Mouse (Mus musculus): ENCODE measurements at regions not wholly inside any gene's neighbourhood (a gene's known extent, or its start where the extent isn't known, plus 50 kb on each side); places are given as distances from the start of the nearest gene placed in this dataset.

- no peak for ATAC-seq (ENCODE audit: low read depth)
- no peak overlapping the region for H3K27ac ChIP-seq (ENCODE audit: low read depth, low read length)
- no peak overlapping the region for H3K9ac ChIP-seq (replicated peaks; ENCODE audit: low read depth, low read length)
- H3K4me2 ChIP-seq (ENCODE audit: low read depth, low read length) = no peak overlapping the region
- H3K27me3 ChIP-seq (ENCODE audit: control insufficient read depth, insufficient read depth, low read length) = no peaks in the 10 kb centered on the region
- H3K4me3 ChIP-seq (ENCODE audit: low read depth, low read length) = no peak overlapping the region
- 81% methylated on average over 6 of the region's 6 CpGs for WGBS
- H3K9me3 ChIP-seq (ENCODE audit: control insufficient read depth, low read length) = no peaks in the 10 kb centered on the region
- no peaks in the 10 kb centered on the region for H3K4me1 ChIP-seq (ENCODE audit: control insufficient read depth, insufficient read depth, low read length)
- no peaks in the 10 kb centered on the region for H3K36me3 ChIP-seq (ENCODE audit: control insufficient read depth, insufficient read depth, low read length)
These were observed 196.3 kb upstream of the Maf start for GRCm38 (mm10) chr8:115903853-115904420.

GRCm38 (mm10) chr8:115897521-115898178, 190.1 kb upstream of the Maf start:
- H3K36me3 ChIP-seq (ENCODE audit: control insufficient read depth, insufficient read depth, low read length) = no peaks in the 10 kb centered on the region
- H3K4me3 ChIP-seq (ENCODE audit: low read depth, low read length) = no peak overlapping the region
- WGBS = 79% methylated on average over 6 of the region's 6 CpGs
- H3K9me3 ChIP-seq (ENCODE audit: control insufficient read depth, low read length) = no peaks in the 10 kb centered on the region
- no peak overlapping the region for H3K9ac ChIP-seq (replicated peaks; ENCODE audit: low read depth, low read length)
- no peaks in the 10 kb centered on the region for H3K27me3 ChIP-seq (ENCODE audit: control insufficient read depth, insufficient read depth, low read length)
- no peak overlapping the region for H3K4me2 ChIP-seq (ENCODE audit: low read depth, low read length)
- no peak overlapping the region for H3K27ac ChIP-seq (ENCODE audit: low read depth, low read length)
- no peak for ATAC-seq (ENCODE audit: low read depth)
- no peaks in the 10 kb centered on the region for H3K4me1 ChIP-seq (ENCODE audit: control insufficient read depth, insufficient read depth, low read length)

- Histone ChIP-seq H3K9me3 (ENCODE audit: control insufficient read depth, low read length) (no peaks in the 10 kb centered on the region), H3K4me2 (ENCODE audit: low read depth, low read length) (no peak overlapping the region), H3K27me3 (ENCODE audit: control insufficient read depth, insufficient read depth, low read length) (no peaks in the 10 kb centered on the region), H3K4me3 (ENCODE audit: low read depth, low read length) (no peak overlapping the region), H3K36me3 (ENCODE audit: control insufficient read depth, insufficient read depth, low read length) (no peaks in the 10 kb centered on the region), H3K4me1 (ENCODE audit: control insufficient read depth, insufficient read depth, low read length) (no peaks in the 10 kb centered on the region), H3K27ac (ENCODE audit: low read depth, low read length) (no peak overlapping the region), H3K9ac (replicated peaks; ENCODE audit: low read depth, low read length) (no peak overlapping the region)
- ATAC-seq (ENCODE audit: low read depth) = no peak
- WGBS = 96% methylated on average over 4 of the region's 4 CpGs
These were observed 189.5 kb upstream of the Maf start for GRCm38 (mm10) chr8:115897086-115897485.

- Histone ChIP-seq H3K4me1 (ENCODE audit: control insufficient read depth, insufficient read depth, low read length) (no peaks in the 10 kb centered on the region), H3K9me3 (ENCODE audit: control insufficient read depth, low read length) (no peaks in the 10 kb centered on the region), H3K4me2 (ENCODE audit: low read depth, low read length) (no peak overlapping the region), H3K9ac (replicated peaks; ENCODE audit: low read depth, low read length) (no peak overlapping the region), H3K36me3 (ENCODE audit: control insufficient read depth, insufficient read depth, low read length) (no peaks in the 10 kb centered on the region), H3K27me3 (ENCODE audit: control insufficient read depth, insufficient read depth, low read length) (no peaks in the 10 kb centered on the region), H3K4me3 (ENCODE audit: low read depth, low read length) (no peak overlapping the region), H3K27ac (ENCODE audit: low read depth, low read length) (no peak overlapping the region)
- ATAC-seq (ENCODE audit: low read depth) = no peak
- 85% methylated on average over 4 of the region's 4 CpGs for WGBS
These were observed 188.5 kb upstream of the Maf start for GRCm38 (mm10) chr8:115896066-115896465.

GRCm38 (mm10) chr8:115888278-115888677, 180.7 kb upstream of the Maf start:
- no peak overlapping the region for H3K27ac ChIP-seq (ENCODE audit: low read depth, low read length)
- ATAC-seq (ENCODE audit: low read depth) = no peak
- H3K36me3 ChIP-seq (ENCODE audit: control insufficient read depth, insufficient read depth, low read length) = no peaks in the 10 kb centered on the region
- WGBS = 91% methylated on average over 4 of the region's 4 CpGs
- no peak overlapping the region for H3K4me2 ChIP-seq (ENCODE audit: low read depth, low read length)
- H3K9me3 ChIP-seq (ENCODE audit: control insufficient read depth, low read length) = no peaks in the 10 kb centered on the region
- no peaks in the 10 kb centered on the region for H3K27me3 ChIP-seq (ENCODE audit: control insufficient read depth, insufficient read depth, low read length)
- H3K4me3 ChIP-seq (ENCODE audit: low read depth, low read length) = no peak overlapping the region
- H3K4me1 ChIP-seq (ENCODE audit: control insufficient read depth, insufficient read depth, low read length) = no peaks in the 10 kb centered on the region
- no peak overlapping the region for H3K9ac ChIP-seq (replicated peaks; ENCODE audit: low read depth, low read length)

- Histone ChIP-seq H3K36me3 (ENCODE audit: control insufficient read depth, insufficient read depth, low read length) (no peaks in the 10 kb centered on the region), H3K4me1 (ENCODE audit: control insufficient read depth, insufficient read depth, low read length) (no peaks in the 10 kb centered on the region), H3K4me2 (ENCODE audit: low read depth, low read length) (no peak overlapping the region), H3K4me3 (ENCODE audit: low read depth, low read length) (no peak overlapping the region), H3K27me3 (ENCODE audit: control insufficient read depth, insufficient read depth, low read length) (no peaks in the 10 kb centered on the region), H3K9me3 (ENCODE audit: control insufficient read depth, low read length) (no peaks in the 10 kb centered on the region), H3K27ac (ENCODE audit: low read depth, low read length) (no peak overlapping the region), H3K9ac (replicated peaks; ENCODE audit: low read depth, low read length) (no peak overlapping the region)
- WGBS = 16% methylated on average over 2 of the region's 2 CpGs
- no peak for ATAC-seq (ENCODE audit: low read depth)
These were observed 177.6 kb upstream of the Maf start for GRCm38 (mm10) chr8:115885121-115885743.

GRCm38 (mm10) chr8:115883808-115884207, 176.2 kb upstream of the Maf start:
- WGBS = 76% methylated on average over 3 of the region's 3 CpGs

GRCm38 (mm10) chr8:115881881-115882280, 174.3 kb upstream of the Maf start:
- Histone ChIP-seq H3K9ac (replicated peaks; ENCODE audit: low read depth, low read length) (no peak overlapping the region), H3K27me3 (ENCODE audit: control insufficient read depth, insufficient read depth, low read length) (no peaks in the 10 kb centered on the region), H3K9me3 (ENCODE audit: control insufficient read depth, low read length) (no peaks in the 10 kb centered on the region), H3K4me1 (ENCODE audit: control insufficient read depth, insufficient read depth, low read length) (no peaks in the 10 kb centered on the region), H3K36me3 (ENCODE audit: control insufficient read depth, insufficient read depth, low read length) (no peaks in the 10 kb centered on the region), H3K27ac (ENCODE audit: low read depth, low read length) (no peak overlapping the region), H3K4me2 (ENCODE audit: low read depth, low read length) (no peak overlapping the region), H3K4me3 (ENCODE audit: low read depth, low read length) (no peak overlapping the region)
- 86% methylated on average over 8 of the region's 8 CpGs for WGBS
- ATAC-seq (ENCODE audit: low read depth) = no peak

More at GRCm38 (mm10) chr8:115883808-115884207, 176.2 kb upstream of the Maf start:
- Histone ChIP-seq H3K27ac (ENCODE audit: low read depth, low read length) (no peak overlapping the region), H3K4me2 (ENCODE audit: low read depth, low read length) (no peak overlapping the region), H3K9me3 (ENCODE audit: control insufficient read depth, low read length) (no peaks in the 10 kb centered on the region), H3K9ac (replicated peaks; ENCODE audit: low read depth, low read length) (no peak overlapping the region), H3K27me3 (ENCODE audit: control insufficient read depth, insufficient read depth, low read length) (no peaks in the 10 kb centered on the region), H3K4me3 (ENCODE audit: low read depth, low read length) (no peak overlapping the region), H3K4me1 (ENCODE audit: control insufficient read depth, insufficient read depth, low read length) (no peaks in the 10 kb centered on the region), H3K36me3 (ENCODE audit: control insufficient read depth, insufficient read depth, low read length) (no peaks in the 10 kb centered on the region)
- no peak for ATAC-seq (ENCODE audit: low read depth)

GRCm38 (mm10) chr8:115874789-115875188, 167.2 kb upstream of the Maf start:
- ATAC-seq (ENCODE audit: low read depth) = peak; percentile 56; the same call in 1 of the 2 replicates
- no peaks in the 10 kb centered on the region for H3K36me3 ChIP-seq (ENCODE audit: control insufficient read depth, insufficient read depth, low read length)
- H3K27me3 ChIP-seq (ENCODE audit: control insufficient read depth, insufficient read depth, low read length) = no peaks in the 10 kb centered on the region
- WGBS = 32% methylated on average over 7 of the region's 7 CpGs
- H3K4me1 ChIP-seq (ENCODE audit: control insufficient read depth, insufficient read depth, low read length) = no peaks in the 10 kb centered on the region
- no peak overlapping the region for H3K9ac ChIP-seq (replicated peaks; ENCODE audit: low read depth, low read length)
- no peak overlapping the region for H3K4me3 ChIP-seq (ENCODE audit: low read depth, low read length)
- no peaks in the 10 kb centered on the region for H3K9me3 ChIP-seq (ENCODE audit: control insufficient read depth, low read length)
- no peak overlapping the region for H3K27ac ChIP-seq (ENCODE audit: low read depth, low read length)
- no peak overlapping the region for H3K4me2 ChIP-seq (ENCODE audit: low read depth, low read length)
